Mouse (Mus musculus) intestine, embryonic 14.5 days (tissue): Measurements from ENCODE around the gene Fxyd6. TPM values are rescaled to one million over a fixed set of nuclear protein-coding genes. Genes with fewer than 3 reads are reported as not detected.

ENCODE experiments used
- ATAC-seq: fragments of 200-750 bp; cut with Nextera tagmentation; replicated peaks from 2 replicates; pipeline ENCODE4 v1.8.0; 2017; ENCODE audit warnings: low read depth, moderate number of reproducible peaks, moderate TSS enrichment, moderate library complexity; ENCODE audit not compliant: low FRiP score, low TSS enrichment
- DNase-seq: peaks from one replicate; pipeline ENCODE4 v3.0.0-alpha.2; 2018; ENCODE audit warnings: low spot score
- H3K27ac ChIP-seq: fragments of 300-500 bp; sonication (generic); 2 replicates; pipeline ENCODE4 v1.5.1; 2014; ENCODE audit warnings: low read depth, mild to moderate bottlenecking, control low read depth
- H3K27me3 ChIP-seq: fragments of 300-500 bp; sonication (generic); replicated peaks from 2 replicates; pipeline ENCODE4 v1.6.1; 2014; ENCODE audit warnings: low read length, control low read depth; ENCODE audit not compliant: control insufficient read depth, insufficient read depth
- H3K36me3 ChIP-seq: fragments of 300-500 bp; sonication (generic); 2 replicates; pipeline ENCODE4 v1.6.1; 2014; ENCODE audit warnings: low read length, control low read depth; ENCODE audit not compliant: control insufficient read depth, insufficient read depth
- H3K4me1 ChIP-seq: fragments of 300-500 bp; sonication (generic); replicated peaks from 2 replicates; pipeline ENCODE4 v1.6.1; 2014; ENCODE audit warnings: low read length, control low read depth, mixed read lengths; ENCODE audit not compliant: control insufficient read depth, insufficient read depth
- H3K4me2 ChIP-seq: fragments of 300-500 bp; sonication (generic); 2 replicates; pipeline ENCODE4 v1.6.1; 2014; ENCODE audit warnings: low read length
- H3K4me3 ChIP-seq: fragments of 300-500 bp; sonication (generic); 2 replicates; pipeline ENCODE4 v1.5.1; 2014; ENCODE audit warnings: low read depth, low read length, control low read depth, mixed read lengths
- H3K9ac ChIP-seq: fragments of 300-500 bp; sonication (generic); 2 replicates; pipeline ENCODE4 v1.6.1; 2014; ENCODE audit warnings: mild to moderate bottlenecking, low read length
- H3K9me3 ChIP-seq: fragments of 300-500 bp; sonication (generic); 2 replicates; pipeline ENCODE4 v1.6.1; 2016; ENCODE audit warnings: low read length, control low read depth; ENCODE audit not compliant: control insufficient read depth
- WGBS: fragments of 180-500 bp; shearing (Covaris S2); extraction: QIAGEN DNeasy Blood & Tissue Kit; methylation state at CpG from one replicate; pipeline ENCODE4 v1.1.7; 2014; 5-methylcytosine and 5-hydroxymethylcytosine counted together
- polyA plus RNA-seq: library from polyadenylated mRNA; unstranded; fragments of >200 nt; fragmentation: Nextera tagmentation; extraction: Ambion mirVana; gene quantifications from 2 replicates; pipeline ENCODE4 v1.2.1, GENCODE M21; 2014

Fxyd6 gene
- polyA plus RNA-seq, 1 experiment from 2014 or later: 67.3 TPM

- Histone ChIP-seq H3K9ac (no peak overlapping the region), H3K9me3 (no peaks in the 10 kb centered on the region), H3K27me3 (no peaks in the 10 kb centered on the region), H3K36me3 (no peaks in the 10 kb centered on the region), H3K4me3 (no peak overlapping the region), H3K27ac (no peak overlapping the region), H3K4me2 (no peak overlapping the region), H3K4me1 (peaks cover 6% of the 10 kb centered on the region; the same call in 1 of the 2 replicates)
- 60% methylated on average over 5 of the region's 5 CpGs for WGBS
- ATAC-seq (no peak), DNase-seq (no peak)
Observed at GRCm38 (mm10) chr9:45382336-45382735, 12.4 kb downstream of the Fxyd6 start.

DNA sequence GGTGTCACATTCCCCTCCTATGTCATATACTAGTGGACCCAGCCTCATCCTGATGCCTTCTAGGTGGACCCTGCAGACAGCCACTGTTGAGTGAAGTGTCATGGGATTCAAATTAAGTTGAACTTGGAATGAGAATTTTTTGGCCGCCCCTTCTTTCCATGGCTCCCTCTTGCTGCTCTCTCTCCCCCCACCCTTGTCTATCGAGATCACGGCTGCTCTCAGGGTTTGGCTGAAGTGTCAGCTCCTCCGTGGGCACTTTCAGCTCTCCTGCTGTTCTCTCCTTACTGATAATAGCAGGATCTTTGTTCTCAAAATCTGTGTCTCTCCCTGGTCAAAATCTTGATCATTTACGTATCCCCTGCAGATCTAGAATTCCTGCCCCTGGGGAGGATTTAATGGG lies 12.8 kb downstream of the Fxyd6 start:
- WGBS: 82% methylated on average over 5 of the region's 5 CpGs
- ATAC-seq: no peak
- Histone ChIP-seq H3K4me1 (peaks cover 6% of the 10 kb centered on the region; the same call in 1 of the 2 replicates), H3K9ac (no peak overlapping the region), H3K9me3 (no peaks in the 10 kb centered on the region), H3K27me3 (no peaks in the 10 kb centered on the region), H3K4me3 (no peak overlapping the region), H3K36me3 (no peaks in the 10 kb centered on the region), H3K27ac (no peak overlapping the region), H3K4me2 (no peak overlapping the region)
- DNase-seq: no peak

DNA sequence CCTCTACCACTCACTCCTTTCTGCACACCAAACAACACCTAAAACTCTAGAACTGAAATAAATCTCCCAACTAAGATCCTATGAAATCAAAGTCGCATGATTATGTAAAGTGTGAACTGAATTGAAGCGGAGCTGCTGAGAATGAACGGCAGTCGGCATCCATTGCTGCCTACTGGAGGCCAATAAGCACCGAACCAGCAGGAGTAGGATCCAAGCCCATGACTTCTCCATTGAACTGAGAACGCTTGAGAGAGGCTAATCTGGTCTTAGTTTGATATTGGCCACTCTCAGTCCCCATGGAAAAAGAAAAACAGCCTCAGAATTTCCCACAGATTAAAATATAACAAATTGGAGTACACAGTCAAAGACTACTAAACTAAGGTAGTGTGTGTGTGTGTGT lies 13.9 kb downstream of the Fxyd6 start:
- no peak overlapping the region for H3K4me2 ChIP-seq
- no peak overlapping the region for H3K27ac ChIP-seq
- DNase-seq: no peak
- H3K9me3 ChIP-seq: no peaks in the 10 kb centered on the region
- no peaks in the 10 kb centered on the region for H3K27me3 ChIP-seq
- no peak overlapping the region for H3K4me3 ChIP-seq
- peaks cover 6% of the 10 kb centered on the region; the same call in 1 of the 2 replicates for H3K4me1 ChIP-seq
- H3K36me3 ChIP-seq: no peaks in the 10 kb centered on the region
- ATAC-seq: no peak
- H3K9ac ChIP-seq: no peak overlapping the region
- 95% methylated on average over 6 of the region's 6 CpGs for WGBS

DNA sequence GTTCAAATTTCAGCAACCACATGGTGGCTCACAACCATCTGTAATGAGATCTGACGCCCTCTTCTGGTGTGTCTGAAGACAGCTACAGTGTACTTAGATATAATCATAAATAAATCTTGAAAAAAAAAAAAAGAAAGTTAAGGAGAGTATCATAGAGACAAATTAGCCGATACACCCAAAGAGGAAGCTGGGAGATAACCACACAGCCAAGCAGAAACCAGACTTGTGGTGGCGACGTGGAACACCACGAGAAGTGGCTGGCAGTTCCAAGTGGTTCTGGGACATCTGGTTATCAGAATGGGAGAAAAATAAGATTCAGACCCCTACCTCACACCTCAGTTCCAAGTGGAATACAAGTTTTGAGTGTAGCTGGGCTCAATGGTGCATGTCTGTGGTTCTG lies 16.7 kb downstream of the Fxyd6 start:
- no peak for ATAC-seq
- no peaks in the 10 kb centered on the region for H3K27me3 ChIP-seq
- H3K4me1 ChIP-seq: no peaks in the 10 kb centered on the region
- H3K36me3 ChIP-seq: no peaks in the 10 kb centered on the region
- H3K4me3 ChIP-seq: no peak overlapping the region
- no peak overlapping the region for H3K27ac ChIP-seq
- no peak overlapping the region for H3K9ac ChIP-seq
- WGBS: 87% methylated on average over 5 of the region's 5 CpGs
- no peak for DNase-seq
- no peaks in the 10 kb centered on the region for H3K9me3 ChIP-seq
- no peak overlapping the region for H3K4me2 ChIP-seq

DNA sequence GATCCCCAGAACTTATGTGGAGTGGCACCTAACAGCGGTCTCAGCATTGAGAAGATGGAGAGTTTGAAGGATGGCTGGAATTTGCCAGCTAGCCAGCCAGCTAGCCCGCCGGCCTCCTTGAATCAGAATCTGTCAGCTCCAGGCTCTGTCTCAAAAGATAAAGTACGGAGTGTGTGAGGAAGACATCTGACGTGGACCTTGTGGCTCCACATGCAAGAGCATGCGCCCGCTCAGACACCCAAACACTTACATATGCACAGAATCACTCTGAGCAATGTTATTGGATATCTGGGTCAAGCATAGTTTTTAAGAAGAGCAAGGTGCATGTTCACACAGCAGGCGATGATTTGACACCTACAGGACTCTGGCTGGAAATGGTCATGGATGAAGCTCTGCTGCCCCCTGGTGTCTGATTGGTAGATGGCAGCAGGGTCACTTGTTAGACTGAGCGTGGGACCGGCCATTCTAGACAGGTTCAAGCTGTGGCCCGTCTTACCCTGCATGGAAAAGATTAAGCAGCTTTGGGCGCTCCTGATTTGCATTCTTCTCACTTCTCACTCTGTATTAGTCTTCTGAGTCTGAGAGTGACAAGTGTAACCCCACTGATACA lies 18.5 kb downstream of the Fxyd6 start:
- H3K4me1 ChIP-seq: no peaks in the 10 kb centered on the region
- no peak overlapping the region for H3K4me2 ChIP-seq
- no peaks in the 10 kb centered on the region for H3K9me3 ChIP-seq
- H3K27me3 ChIP-seq: no peaks in the 10 kb centered on the region
- no peak overlapping the region for H3K4me3 ChIP-seq
- peak; percentile 96 for DNase-seq
- H3K9ac ChIP-seq: no peak overlapping the region
- peaks cover 12% of the 10 kb centered on the region for H3K36me3 ChIP-seq
- 39% methylated on average over 12 of the region's 12 CpGs for WGBS
- ATAC-seq: peak; percentile 63
- H3K27ac ChIP-seq: no peak overlapping the region

GRCm38 (mm10) chr9:45389596-45389995 lies 19.6 kb downstream of the Fxyd6 start:
- WGBS: 86% methylated on average over 8 of the region's 8 CpGs

GRCm38 (mm10) chr9:45391299-45391698 lies 21.3 kb downstream of the Fxyd6 start:
- Histone ChIP-seq H3K27me3 (no peaks in the 10 kb centered on the region), H3K36me3 (peaks cover 25% of the 10 kb centered on the region), H3K27ac (no peak overlapping the region), H3K9ac (no peak overlapping the region), H3K4me1 (no peaks in the 10 kb centered on the region), H3K9me3 (no peaks in the 10 kb centered on the region), H3K4me3 (no peak overlapping the region), H3K4me2 (no peak overlapping the region)
- DNase-seq (no peak), ATAC-seq (no peak)
- 60% methylated on average over 7 of the region's 7 CpGs for WGBS

More at GRCm38 (mm10) chr9:45389596-45389995, 19.6 kb downstream of the Fxyd6 start:
- H3K4me2 ChIP-seq: no peak overlapping the region
- no peaks in the 10 kb centered on the region for H3K27me3 ChIP-seq
- H3K36me3 ChIP-seq: peaks cover 22% of the 10 kb centered on the region
- no peaks in the 10 kb centered on the region for H3K4me1 ChIP-seq
- no peak for DNase-seq
- no peak overlapping the region for H3K27ac ChIP-seq
- H3K9me3 ChIP-seq: no peaks in the 10 kb centered on the region
- ATAC-seq: no peak
- H3K9ac ChIP-seq: no peak overlapping the region
- H3K4me3 ChIP-seq: no peak overlapping the region

DNA sequence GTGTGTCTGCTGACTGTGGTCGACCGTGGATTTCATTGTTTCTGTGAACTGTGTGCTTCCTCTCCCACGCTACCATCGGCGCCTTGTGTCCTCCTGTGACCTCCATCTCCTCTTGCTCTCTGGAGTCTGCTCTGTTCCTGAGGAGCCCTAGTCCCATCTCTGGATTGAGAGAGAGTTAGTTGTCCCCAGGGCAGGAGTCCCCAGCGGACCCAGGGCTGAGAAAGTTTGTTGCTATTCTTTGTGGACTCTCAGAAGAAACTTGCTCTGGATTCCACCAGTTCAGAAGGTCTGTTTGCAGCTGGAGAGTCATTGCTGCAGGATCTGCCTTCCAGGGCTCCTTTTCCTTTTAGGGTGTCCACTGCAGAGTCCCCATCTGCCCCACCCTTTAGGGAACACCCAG lies 25.2 kb downstream of the Fxyd6 start:
- no peak overlapping the region for H3K4me2 ChIP-seq
- H3K36me3 ChIP-seq: peaks cover 25% of the 10 kb centered on the region
- ATAC-seq (no peak), DNase-seq (no peak)
- H3K4me1 ChIP-seq: no peaks in the 10 kb centered on the region
- no peaks in the 10 kb centered on the region for H3K27me3 ChIP-seq
- 87% methylated on average over 6 of the region's 6 CpGs for WGBS
- H3K4me3 ChIP-seq: no peak overlapping the region
- H3K9me3 ChIP-seq: no peaks in the 10 kb centered on the region
- no peak overlapping the region for H3K9ac ChIP-seq
- no peak overlapping the region for H3K27ac ChIP-seq

DNA sequence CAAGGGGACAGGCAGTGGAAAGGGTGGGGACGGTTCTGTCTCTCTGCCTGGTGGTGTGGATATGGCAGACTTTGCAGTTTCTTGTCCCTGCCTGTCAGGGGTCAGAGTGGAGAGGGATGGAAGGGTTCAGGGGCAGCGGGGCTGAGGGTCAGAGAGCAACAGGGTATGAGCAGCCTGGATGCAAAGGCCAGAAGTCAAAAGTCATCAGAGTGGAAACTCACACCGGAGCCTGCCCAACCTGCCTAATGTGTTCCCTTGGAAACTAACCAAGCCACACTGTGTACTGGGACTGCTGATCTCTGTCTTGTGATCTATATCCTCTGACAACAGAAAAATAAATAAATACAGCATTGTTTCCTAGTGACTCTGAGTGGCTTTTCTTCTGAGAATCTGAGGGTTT lies 25.8 kb downstream of the Fxyd6 start:
- H3K4me2 ChIP-seq: no peak overlapping the region
- ATAC-seq: no peak
- no peaks in the 10 kb centered on the region for H3K4me1 ChIP-seq
- H3K27me3 ChIP-seq: no peaks in the 10 kb centered on the region
- H3K27ac ChIP-seq: no peak overlapping the region
- WGBS: 60% methylated on average over 3 of the region's 3 CpGs
- H3K9ac ChIP-seq: no peak overlapping the region
- peaks cover 25% of the 10 kb centered on the region for H3K36me3 ChIP-seq
- no peak overlapping the region for H3K4me3 ChIP-seq
- DNase-seq: no peak
- no peaks in the 10 kb centered on the region for H3K9me3 ChIP-seq
